Mouse (Mus musculus) embryo, embryonic 10.5 days (tissue): ENCODE measurements at regions not wholly inside any gene's neighbourhood (a gene's known extent, or its start where the extent isn't known, plus 50 kb on each side); places are given as distances from the start of the nearest gene placed in this dataset.
"Not testable (repeated sequence)": the region's sequence is repeated elsewhere in the genome, so short reads cannot be mapped to it uniquely, and the experiment has no call there.

ENCODE experiments used
- DNase-seq: peaks from one replicate; pipeline ENCODE4 v3.0.0-alpha.2; 2015; ENCODE audit warnings: low spot score

DNA sequence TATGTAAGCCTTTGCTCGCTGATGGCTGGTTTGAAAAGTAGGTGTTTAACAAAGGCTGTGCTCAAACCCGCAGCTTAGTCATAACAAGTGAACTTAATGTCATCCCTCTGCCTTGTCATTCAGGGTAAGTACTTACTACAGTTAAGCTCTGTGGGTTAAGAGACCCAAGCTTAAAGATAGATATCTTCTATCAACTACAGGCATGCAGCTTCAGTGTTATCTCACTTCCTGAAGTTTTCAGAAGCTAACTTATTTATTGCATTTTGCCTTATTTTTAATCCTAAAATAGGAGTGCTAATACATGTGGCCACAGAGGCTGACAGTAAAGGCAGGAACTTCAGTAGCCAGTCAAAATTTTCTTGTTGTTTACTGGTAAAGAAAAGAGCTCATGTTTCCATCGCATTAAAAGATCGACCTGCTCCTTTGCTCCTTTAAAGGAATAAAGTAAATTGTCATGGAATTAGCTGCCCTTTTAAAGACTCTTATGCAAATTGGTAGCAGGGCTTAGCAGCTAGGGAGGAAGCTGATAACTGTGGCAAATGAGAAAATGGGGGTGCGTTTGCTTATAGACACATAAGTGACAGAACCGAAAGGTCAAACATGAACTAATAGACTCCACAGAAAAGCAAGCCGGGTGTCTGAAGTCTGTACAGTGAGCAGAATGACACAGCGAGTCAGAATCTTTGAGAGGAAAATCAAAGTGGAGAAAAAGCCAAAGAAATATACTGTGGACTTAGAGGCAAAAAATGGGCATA is 55.9 kb upstream of the Inpp4b start:
- DNase-seq = no peak

DNA sequence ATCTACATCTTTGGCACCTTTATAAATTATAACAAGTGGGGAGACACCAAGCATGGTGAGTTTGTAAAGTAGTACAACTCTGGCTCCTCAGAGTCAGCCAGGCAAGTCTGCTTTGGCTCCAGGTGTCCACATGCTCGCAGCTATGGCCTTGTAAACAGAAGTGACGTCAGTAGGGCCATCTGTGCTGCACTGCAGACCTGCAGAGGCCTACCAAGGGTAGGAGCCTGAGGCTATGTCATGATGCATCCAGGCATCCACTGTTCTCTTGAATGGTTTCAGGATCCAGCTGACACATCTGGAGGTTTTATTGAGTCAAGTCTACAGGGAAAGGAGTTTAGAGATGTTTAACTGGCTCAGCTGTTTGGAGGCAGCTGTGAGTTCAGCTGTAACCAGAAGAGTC is 82.3 kb upstream of the Inpp4b start:
- no peak for DNase-seq

DNA sequence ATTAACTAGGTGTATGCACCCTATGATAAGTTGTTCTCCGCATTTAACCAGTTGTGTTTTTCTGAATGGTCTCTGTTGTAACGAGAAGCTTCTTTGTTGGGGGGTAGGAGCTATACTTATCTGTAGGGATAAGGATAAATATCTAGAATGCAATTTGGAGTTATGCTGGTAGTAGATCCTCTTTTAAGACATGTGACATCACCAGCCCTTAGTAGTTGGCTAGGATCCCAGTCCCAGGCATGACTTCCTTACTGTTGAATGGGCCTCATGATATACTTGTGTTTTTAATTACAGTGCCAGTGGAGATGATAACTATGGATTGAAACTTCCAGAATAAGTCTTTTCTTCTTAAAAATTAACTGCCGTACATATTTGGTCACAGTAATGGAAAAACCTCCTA is 118.5 kb upstream of the Inpp4b start:
- no peak for DNase-seq

DNA sequence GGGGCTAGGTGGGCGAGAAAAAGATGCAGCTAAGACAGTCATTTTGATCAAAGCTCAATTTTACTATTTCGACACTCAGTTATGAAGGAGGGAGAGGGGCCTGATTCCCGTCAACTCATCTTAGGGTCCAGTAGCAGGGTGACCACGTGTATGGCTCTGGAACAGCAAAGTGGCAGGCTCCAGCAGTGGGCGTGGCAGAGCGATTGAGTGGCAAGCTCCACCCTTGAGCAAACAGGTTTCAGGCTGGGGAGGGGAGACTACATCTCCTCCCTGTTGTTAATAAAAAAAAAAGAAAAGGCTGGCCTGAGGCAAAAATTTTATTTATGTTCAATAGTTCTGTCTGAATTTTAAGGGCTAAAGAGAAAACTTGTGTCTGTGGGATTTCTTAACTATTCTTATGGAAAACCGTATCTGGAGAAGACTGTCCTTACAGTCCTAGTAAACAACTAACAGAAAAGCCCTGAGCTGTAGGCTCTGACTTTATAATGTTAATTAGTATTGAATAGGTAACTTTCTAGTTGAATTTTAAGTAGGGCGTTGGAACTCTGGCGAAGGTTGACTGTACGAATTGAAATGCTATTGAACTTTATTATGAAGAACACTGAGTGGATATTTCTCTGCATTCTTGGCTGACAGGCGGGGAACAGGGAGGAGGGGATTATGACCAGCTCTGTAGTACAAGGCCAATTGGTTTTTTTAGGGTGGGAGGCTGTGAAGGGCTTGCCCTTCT is 155.1 kb upstream of the Inpp4b start:
- DNase-seq = not testable (repeated sequence)

DNA sequence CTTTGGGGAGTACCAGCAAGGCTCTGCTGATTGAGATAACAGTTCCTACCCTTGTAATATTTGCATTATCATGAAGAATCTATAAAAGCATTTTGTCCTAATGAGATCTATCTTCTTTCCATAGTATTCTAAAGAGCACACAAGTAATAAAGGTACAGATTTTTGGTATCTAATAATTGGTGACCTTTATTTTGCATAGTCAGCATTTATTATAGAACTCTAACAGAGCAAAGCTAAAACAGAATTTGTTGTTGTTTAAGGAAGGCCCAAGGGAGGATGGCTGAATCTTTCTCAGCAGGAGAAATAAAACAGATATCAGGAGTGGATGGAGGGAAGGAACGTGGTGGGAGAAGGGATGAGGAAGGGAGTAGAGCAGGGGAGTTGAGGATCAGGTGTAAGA is 160.8 kb upstream of the Usp38 start:
- no peak for DNase-seq

DNA sequence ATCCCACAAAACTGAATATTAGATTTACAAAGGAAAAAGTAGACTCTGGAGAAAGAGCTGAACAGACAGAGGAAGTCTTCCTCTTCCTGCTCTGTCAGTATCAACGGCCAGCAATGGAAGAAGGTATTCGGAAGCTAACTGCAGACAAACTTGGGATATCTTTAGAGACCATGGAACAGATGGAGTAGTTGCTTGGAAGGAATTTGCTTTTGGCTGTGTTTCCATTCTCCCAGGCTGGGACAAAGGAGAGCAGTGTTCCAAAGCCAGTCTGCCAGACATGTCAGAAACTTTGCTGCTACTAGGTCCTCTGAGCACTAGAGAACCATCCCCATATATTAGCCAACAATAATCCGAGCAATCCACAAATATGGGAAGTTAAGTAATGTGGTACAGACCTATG is 132.5 kb upstream of the Usp38 start:
- no peak for DNase-seq

DNA sequence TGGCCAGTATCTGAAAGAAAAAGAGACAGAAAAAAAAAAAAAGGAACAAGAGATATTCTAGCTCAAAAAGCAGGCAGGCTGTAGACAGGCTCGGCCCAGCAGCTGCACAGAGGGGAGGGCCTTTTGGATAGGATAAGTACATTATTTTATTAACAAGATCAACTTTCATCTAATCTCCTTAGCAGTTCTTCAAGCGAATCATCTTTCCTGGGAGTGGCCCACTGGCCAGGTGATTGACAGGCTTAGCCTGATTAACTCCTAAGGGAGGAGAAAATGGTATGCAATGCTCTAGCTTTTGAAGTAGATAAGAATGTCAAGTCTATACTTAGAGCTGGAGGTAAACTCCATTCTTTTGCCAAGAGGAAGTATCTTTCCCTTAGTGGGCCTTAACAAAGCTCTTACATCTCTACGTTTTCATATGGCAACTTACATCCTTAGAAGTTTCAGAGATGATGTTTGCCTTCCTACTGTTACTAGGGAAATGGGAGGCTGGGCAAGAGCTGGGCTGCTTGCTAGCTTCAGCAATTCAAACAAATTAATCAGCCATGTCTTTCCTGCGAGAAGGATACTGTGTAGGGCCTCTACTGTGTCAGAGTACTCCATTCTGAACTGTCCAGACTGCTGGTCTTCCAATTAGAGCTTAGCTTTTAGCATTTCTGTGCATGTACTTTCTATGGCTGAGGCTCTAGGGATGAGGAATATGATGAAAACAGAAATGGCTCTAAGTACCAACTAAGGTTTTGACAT is 92.2 kb upstream of the Usp38 start:
- no peak for DNase-seq

DNA sequence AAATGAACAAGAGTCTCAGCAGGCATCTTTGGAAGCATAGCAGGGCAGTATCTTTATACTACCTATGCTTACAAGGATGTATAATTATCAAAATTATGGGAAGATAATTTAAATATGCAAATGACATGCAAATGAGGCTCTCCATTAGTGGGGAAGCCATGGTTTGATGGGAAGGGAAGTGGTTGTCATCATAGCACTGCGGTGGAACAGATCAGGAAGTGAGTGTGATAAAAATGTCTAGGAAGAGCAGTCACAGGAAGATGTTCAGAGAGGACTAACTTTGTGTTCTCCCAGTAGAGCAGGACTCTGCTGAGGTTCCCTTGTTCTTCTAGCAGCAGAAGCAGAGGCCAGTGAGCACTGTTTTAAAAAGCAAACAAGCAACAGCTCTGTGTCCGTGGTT is 84.2 kb upstream of the Usp38 start:
- no peak for DNase-seq

DNA sequence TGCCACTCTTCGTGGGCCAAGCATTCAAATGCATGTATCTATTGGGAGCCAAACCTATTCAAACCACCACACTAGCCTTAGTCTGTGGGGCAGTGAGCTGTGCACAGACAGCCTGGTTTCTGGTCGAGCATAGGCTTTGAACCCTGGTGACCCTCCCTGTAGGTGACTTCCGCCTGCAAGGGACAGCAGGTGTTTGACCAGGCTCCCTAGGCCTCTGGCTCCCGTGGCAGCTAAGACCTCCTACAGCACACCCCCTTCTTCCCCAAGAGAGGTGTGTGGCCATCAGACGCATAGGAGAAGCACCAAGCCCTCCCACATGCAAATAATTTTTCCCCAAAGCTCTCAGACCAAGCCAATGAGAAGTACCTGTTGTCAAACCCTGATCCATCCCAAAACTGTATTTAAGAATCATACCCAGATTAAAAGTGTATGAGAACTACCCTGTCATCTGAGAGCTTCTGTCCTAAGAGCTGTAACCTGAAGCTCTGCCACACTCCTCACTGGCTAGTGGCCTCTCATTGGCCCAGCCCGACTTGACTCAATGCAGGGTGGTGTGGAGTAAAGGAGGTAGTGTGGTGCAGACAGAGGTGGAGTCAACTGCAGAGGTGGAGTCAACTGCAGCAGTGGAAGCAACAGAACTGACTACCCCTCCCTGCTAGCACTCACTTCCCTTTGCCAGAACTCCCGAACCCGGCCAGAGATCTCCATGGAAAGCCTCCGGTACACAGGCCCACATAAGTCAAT is 82.5 kb upstream of the Usp38 start:
- DNase-seq = peak; percentile 40

DNA sequence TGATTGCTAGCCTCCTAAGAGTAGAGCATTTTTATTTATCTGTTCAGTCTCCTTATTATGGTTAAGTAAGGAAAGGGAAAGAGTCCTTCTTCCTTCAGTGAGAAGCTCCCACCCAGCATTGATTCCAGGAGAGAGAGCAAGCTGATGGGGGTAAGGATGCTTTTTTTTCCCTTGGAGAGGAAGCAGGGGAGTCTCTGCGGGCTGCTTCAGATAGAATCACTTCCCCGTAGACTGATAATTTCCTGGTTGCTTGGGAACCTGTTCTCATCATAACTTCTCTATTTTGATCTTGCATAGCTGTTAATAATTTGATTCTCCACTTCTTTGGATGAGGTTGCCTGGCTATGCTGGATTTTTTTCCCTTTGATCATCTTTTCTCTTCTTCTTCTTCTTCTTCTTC is 80.5 kb upstream of the Usp38 start:
- no peak for DNase-seq

DNA sequence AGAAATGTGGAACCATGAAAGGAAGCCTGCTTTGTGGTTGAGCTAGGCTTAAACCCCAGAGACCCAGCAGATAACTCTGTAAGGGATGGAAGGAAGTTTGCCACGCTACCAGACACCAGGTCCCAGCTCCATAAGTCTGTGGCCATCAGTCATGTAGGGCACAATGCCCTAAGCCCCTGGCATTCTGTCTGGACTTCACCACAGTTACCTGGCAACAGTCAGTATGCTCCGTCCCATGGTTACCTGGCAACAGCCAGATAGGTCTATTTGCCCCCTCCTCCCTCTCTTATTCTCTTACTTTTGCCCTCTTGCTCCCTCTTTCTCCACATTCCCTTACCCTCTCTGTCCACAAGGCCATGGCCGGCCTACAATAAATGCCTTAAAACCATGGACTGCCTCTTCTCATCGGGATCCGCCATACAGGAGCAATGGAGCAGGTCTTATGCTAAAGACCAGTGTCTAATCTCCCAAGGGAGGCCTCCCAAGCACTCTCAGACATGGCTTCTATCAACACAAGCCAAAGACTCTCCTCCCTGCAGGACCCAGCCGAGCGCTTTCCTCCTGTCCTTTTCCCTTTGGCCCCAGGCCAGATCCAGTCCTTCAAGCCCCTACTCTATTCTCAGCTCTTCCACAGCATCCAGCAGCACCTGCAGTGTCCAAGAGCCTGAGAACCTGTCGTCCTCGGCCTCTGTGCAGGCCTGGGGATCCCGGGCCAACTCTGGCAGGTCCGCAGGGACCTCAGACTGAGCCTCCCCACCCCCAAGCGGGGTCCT is 66.3 kb upstream of the Usp38 start:
- no peak for DNase-seq

DNA sequence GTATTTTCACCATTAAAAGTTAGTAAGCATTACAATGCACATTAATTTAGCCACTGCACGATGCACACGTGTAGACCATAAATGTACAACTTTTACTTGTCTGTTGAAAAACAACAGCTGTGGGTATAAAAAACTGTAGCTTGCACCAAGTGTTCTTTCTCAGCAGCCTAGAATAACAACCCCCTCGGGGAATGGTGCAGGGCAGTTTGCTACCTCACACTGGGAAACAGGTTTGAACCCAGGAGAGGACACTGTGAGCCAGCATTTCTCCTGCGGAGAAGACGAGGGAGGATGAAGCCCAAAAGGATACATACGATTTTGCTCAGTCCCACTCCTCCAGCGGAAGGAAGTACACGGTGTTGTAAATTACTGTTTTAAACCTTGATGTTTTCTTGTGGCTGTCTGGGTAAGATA is 65.2 kb upstream of the Usp38 start:
- no peak for DNase-seq

DNA sequence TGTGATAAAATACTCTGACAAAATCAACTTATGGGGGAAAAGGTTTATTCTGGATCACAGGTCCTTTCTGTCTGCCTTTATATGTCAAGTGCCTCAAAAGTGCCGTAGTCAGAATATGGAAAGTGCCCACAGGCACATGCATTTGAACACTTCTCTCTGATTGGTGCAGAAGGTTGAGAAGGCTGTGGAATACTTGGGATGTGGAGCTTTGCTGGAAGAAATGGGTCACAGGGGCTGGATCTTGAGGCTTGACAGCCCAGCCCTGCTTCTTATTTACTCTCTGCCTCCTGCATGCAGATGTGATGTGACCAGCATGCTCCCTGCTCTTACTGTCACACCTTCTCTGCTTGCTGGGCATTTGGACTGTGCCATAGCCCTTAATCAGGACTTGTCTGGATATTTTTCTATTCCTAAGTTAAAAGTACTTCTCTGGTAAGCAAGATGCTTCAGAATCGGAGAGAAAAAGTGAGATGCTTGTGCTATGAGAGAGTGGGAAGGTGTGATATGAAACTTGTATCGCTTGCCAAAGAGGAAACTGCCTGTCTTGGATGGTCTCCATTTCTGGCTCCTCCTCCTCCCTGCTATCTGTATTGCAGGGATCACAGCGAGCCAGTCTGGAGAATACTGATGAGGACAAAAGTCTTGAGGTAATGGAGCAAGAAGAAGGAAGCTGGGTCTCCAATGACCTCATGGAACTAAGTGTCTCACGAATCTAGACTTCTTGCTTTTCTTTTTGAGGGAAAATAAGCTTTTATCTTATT is 54.5 kb upstream of the Usp38 start:
- no peak for DNase-seq

DNA sequence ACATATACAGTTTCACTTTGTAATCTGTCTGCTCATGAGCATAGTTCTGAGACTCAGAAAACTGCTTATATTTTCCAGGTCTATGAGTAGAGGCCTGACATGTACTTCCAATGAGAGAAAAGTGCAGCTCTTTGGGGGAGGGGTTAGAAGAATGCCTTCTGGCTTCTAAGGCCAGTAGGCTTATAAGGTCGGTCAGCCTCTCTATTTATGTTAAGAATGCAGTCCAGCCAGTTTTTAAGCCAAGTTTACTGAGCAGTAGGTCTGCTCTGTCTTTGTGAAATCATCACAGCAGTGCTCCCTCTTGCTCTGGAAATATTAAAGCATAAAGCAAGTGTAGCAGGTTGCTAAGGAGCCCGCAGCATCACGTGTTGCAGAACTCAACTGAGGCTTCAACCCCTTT is 53.8 kb upstream of the Usp38 start:
- DNase-seq = no peak

DNA sequence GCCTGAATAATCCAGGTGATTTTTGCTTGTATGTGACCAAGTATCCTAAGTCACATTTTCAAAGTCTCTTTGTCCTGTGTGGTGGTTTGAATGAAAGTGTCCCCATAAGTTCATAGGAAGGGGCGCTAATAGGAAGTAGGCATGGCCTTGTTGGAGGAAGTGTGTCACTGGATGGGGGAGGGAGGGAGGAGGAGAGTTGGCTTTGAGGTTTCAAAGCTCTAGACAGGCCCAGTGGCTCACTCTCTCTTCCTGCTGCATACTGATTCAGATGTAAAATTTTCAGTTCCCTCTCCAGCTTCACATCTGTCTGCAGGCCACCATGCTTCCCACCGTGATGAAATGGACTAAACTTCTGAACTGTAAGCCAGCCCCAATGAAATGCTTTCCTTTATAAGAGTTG is 52.0 kb upstream of the Usp38 start:
- no peak for DNase-seq
